Mouse (Mus musculus): ENCODE data around the gene Scn2a.

DNA sequence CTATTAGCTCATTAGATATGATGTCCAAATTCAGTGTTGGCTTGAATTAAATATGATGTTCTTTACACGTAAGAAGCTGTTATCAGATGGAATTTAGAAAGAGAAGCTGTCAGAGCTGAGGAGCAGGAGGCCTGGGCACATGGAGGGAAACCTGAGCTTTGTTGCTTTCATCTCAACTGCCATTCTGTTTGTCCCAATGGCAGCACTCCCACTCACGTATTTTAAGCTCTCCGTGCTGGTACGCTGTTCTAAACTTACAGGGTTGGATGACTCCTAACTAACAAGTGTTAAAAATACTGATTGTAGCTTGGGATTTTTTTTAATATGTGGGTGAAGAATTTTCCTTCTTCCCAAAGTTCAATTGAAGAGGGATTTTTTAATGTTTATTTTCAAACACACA lies 8.7 kb upstream of the Scn2a start:
- no peak for TF ChIP-seq POLR2A (IDR thresholded peaks at IDR 0.05; ENCODE audit: low read depth, low read length)
- TF ChIP-seq CTCF (IDR thresholded peaks at IDR 0.05; ENCODE audit: borderline replicate concordance, insufficient read depth, low read length), result no peak
